Mouse (Mus musculus) kidney, adult 2 months (tissue): ENCODE measurements around the gene Tpra1.

ENCODE experiments used
- CTCF ChIP-seq: fragments of 200-500 bp; conservative IDR thresholded peaks from 2 replicates; pipeline ENCODE4 v1.5.1; 2011; ENCODE audit warnings: low read depth, mild to moderate bottlenecking, control low read depth, low read length, moderate library complexity, mixed read lengths; ENCODE audit not compliant: insufficient read depth, insufficient read length
- POLR2A ChIP-seq: fragments of 200-500 bp; IDR thresholded peaks from one replicate; pipeline ENCODE4 v1.6.1; 2011; ENCODE audit warnings: low read depth, low read length, control low read depth

DNA sequence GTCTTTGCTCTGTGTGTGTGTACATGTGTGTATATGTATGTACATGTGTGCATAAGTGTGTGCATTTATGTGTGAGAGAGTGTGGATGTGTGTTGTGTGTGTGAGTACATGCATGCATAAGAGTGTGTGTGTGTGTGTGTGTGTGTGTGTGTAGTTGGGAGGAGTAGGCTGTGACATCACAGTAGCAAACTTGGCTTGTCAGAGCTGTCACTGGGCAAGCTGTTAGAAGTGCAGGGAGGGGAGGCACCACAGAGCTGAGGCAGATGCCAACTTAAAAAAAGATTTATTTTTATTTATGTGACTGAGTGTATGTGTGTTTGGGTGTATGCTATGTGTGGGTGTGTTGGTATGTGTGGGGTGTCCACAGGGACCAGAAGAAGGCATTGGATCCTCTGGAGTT lies 11.4 kb downstream of the Tpra1 start:
- TF ChIP-seq CTCF = no peak
- TF ChIP-seq POLR2A = no peak
